ENCODE assay signal across 10 mouse cellular contexts in the genomic region with DNA sequence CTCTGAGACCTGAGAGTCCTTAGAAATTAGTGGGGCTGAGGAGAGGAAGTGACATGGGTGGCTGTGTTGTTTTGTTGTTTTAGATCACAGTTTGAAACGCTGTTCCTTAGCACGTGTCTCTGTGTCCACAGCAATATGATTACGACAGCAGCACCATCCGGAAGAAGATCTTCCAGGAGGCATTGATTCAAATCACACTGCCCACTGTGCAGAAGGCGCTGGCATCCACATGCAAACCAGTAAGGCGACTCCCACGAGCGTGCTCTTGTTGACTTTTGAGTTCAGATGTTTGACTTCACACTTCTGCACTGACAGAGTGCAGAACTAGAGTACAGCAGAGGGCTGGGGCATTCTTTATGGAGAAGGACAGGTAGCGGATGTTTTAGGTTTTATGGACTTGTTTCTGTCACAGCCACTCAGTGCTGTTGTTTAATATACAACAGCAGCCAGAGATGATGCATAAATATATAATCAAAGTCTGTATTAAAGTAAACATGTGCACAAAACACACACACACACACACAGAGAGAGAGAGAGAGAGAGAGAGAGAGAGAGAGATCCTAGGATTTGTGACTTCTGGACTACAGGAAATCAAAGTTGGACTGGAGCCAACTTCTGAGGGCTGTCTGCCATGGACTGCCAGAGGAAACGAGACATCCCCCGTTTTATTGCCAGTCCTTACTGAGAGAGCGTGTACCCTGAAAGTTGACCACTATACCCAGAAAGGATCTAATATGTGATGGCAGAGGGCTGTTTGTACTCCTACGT. TPM values are rescaled to one million over a fixed set of nuclear protein-coding genes. Genes with fewer than 3 reads are reported as not detected.
DNase-seq lines count a peak whose midpoint lies in the region; ATAC-seq lines count a peak whose summit lies in the region.
"Had no signal": no experiment of that assay in that cellular context is flagged by ENCODE, and none has a peak within 500 bp of the region (broad histone marks: within the 10 kb centered on the region; RNA-seq: fewer than 3 reads in every experiment).

No protein-coding gene starts in this region.

- ATAC-seq in embryonic facial prominence, embryonic 11.5 days (replicated peaks; ENCODE audit: insufficient number of reproducible peaks, low FRiP score, low TSS enrichment, low read depth): no peak
- ATAC-seq in lung, embryonic 15.5 days (ENCODE audit: borderline replicate concordance, extremely low read depth, low FRiP score, low TSS enrichment): peak; percentile 60; the same call in 1 of the 2 replicates

- H3K27me3 ChIP-seq in embryonic facial prominence, embryonic 11.5 days (ENCODE audit: control insufficient read depth, insufficient read depth, low read length): no peaks in the 10 kb centered on the region
- no peaks in the 10 kb centered on the region for H3K27me3 ChIP-seq in embryonic facial prominence, embryonic 10.5 days (replicated peaks; ENCODE audit: low read depth, poor library complexity, severe bottlenecking)
- peaks cover 5% of the 10 kb centered on the region; the same call in 1 of the 2 replicates for H3K27me3 ChIP-seq in lung, embryonic 15.5 days

- H3K4me3 ChIP-seq in embryonic facial prominence, embryonic 11.5 days (ENCODE audit: low read depth, low read length): no peak overlapping the region
- H3K4me3 ChIP-seq in embryonic facial prominence, embryonic 10.5 days: no peak overlapping the region
- H3K4me3 ChIP-seq in lung, embryonic 15.5 days: no peak overlapping the region

- WGBS in embryonic facial prominence, embryonic 11.5 days: 65% methylated on average over 13 of the region's 13 CpGs
- 80% methylated on average over 13 of the region's 13 CpGs for WGBS in embryonic facial prominence, embryonic 10.5 days
- WGBS in lung, embryonic 15.5 days: 10% methylated on average over 13 of the region's 13 CpGs

- no peak overlapping the region for H3K9ac ChIP-seq in embryonic facial prominence, embryonic 11.5 days (replicated peaks; ENCODE audit: low read length)
- no peak overlapping the region for H3K9ac ChIP-seq in lung, embryonic 15.5 days

- H3K36me3 ChIP-seq in embryonic facial prominence, embryonic 11.5 days (replicated peaks; ENCODE audit: control insufficient read depth, insufficient read depth, low read depth, low read length): no peaks in the 10 kb centered on the region
- H3K36me3 ChIP-seq in embryonic facial prominence, embryonic 10.5 days (replicated peaks): no peaks in the 10 kb centered on the region
- H3K36me3 ChIP-seq in lung, embryonic 15.5 days: no peaks in the 10 kb centered on the region

- H3K4me2 ChIP-seq in embryonic facial prominence, embryonic 11.5 days (ENCODE audit: low read depth, low read length): no peak overlapping the region
- peak overlapping the region; percentile 33 for H3K4me2 ChIP-seq in lung, embryonic 15.5 days

- H3K27ac ChIP-seq in embryonic facial prominence, embryonic 11.5 days (replicated peaks; ENCODE audit: low read depth, low read length): no peak overlapping the region
- no peak overlapping the region for H3K27ac ChIP-seq in embryonic facial prominence, embryonic 10.5 days (replicated peaks)
- peak overlapping the region; percentile 63 for H3K27ac ChIP-seq in lung, embryonic 15.5 days

- H3K4me1 ChIP-seq in embryonic facial prominence, embryonic 11.5 days (ENCODE audit: control insufficient read depth, insufficient read depth, low read length): no peaks in the 10 kb centered on the region
- peaks cover 8% of the 10 kb centered on the region; the same call in 1 of the 2 replicates for H3K4me1 ChIP-seq in embryonic facial prominence, embryonic 10.5 days
- H3K4me1 ChIP-seq in lung, embryonic 15.5 days: peaks cover 30% of the 10 kb centered on the region

- peak; percentile 36 for DNase-seq in embryonic facial prominence, embryonic 11.5 days (ENCODE audit: low spot score)
- no peak for DNase-seq in embryonic facial prominence, embryonic 10.5 days (ENCODE audit: low spot score)
- DNase-seq in lung, postnatal 25 days (ENCODE audit: low spot score): no peak
- DNase-seq in heart, postnatal 4 days: peak; percentile 67
- peak; percentile 82 for DNase-seq in lung, postnatal 10 days
- DNase-seq in layer of hippocampus, postnatal 25 days (ENCODE audit: extremely low spot score in 1 of 2, low spot score in 1 of 2): no peak
- DNase-seq in layer of hippocampus, postnatal 36 days: no peak
- DNase-seq: gastrocnemius, postnatal 36 days; right cerebral cortex, postnatal 25 days had no signal

- H3K9me3 ChIP-seq in embryonic facial prominence, embryonic 11.5 days (replicated peaks; ENCODE audit: control insufficient read depth, low read length): no peaks in the 10 kb centered on the region
- no peaks in the 10 kb centered on the region for H3K9me3 ChIP-seq in embryonic facial prominence, embryonic 10.5 days
- no peaks in the 10 kb centered on the region for H3K9me3 ChIP-seq in lung, embryonic 15.5 days

RNA-seq across cellular contexts. Expression of a gene that starts 46.0 kb away (rescaled TPM):
- 22.8 and 25.9 TPM in 2 replicates for polyA plus RNA-seq in embryonic facial prominence, embryonic 11.5 days (2014; fragmentation: Nextera tagmentation; extraction: Ambion mirVana)
- polyA plus RNA-seq in embryonic facial prominence, embryonic 10.5 days (2016; fragmentation: Nextera tagmentation; extraction: Ambion mirVana): 18.9 and 19.1 TPM in 2 replicates
- 15.2 and 15.9 TPM in 2 replicates for polyA plus RNA-seq in lung, embryonic 15.5 days (2015; fragmentation: Nextera tagmentation; extraction: Ambion mirVana)
- 10 to 100 TPM; 21.8 to 24.2 TPM for total RNA-seq in heart, postnatal 4 days (2021)
- 10 to 100 TPM; 38.6 to 38.9 TPM for total RNA-seq in layer of hippocampus, postnatal 25 days (2021)
- 10 to 100 TPM; 40.6 to 41.1 TPM for total RNA-seq in layer of hippocampus, postnatal 36 days (2021)

Comparison
In these comparisons a context has a peak if more than half of its experiments do, and no peak if none do; other contexts are left out.
1. DNase-seq: peak in embryonic facial prominence, embryonic 11.5 days (single experiment), heart, postnatal 4 days (single experiment) and lung, postnatal 10 days (single experiment); none in embryonic facial prominence, embryonic 10.5 days (single experiment), lung, postnatal 25 days (single experiment), layer of hippocampus, postnatal 25 days (0 of 2) and layer of hippocampus, postnatal 36 days (0 of 2).